Mouse (Mus musculus) brain, embryonic 14.5 days (tissue): ENCODE results near the gene Map3k20.

ENCODE experiments used
- CTCF ChIP-seq: fragments of 200-500 bp; IDR thresholded peaks from 2 replicates; pipeline ENCODE4 v1.5.1; 2012; ENCODE audit warnings: inconsistent platforms, mild to moderate bottlenecking, moderate library complexity, borderline replicate concordance; ENCODE audit not compliant: insufficient read depth, insufficient read length; ENCODE audit errors: extremely low read depth
- POLR2A ChIP-seq: fragments of 200-500 bp; IDR thresholded peaks from 2 replicates; pipeline ENCODE4 v1.6.1; 2012; ENCODE audit warnings: mild to moderate bottlenecking, inconsistent platforms, borderline replicate concordance; ENCODE audit not compliant: poor library complexity, insufficient read depth, insufficient read length, severe bottlenecking; ENCODE audit errors: extremely low read depth

GRCm38 (mm10) chr2:72320661-72321060, 35.2 kb downstream of the Map3k20 start:
- TF ChIP-seq POLR2A, result no peak
- no peak for TF ChIP-seq CTCF
